Mouse (Mus musculus): ENCODE measurements around the gene Th. TPM values are rescaled to one million over a fixed set of nuclear protein-coding genes. Genes with fewer than 3 reads are reported as not detected.

Gene Th
- polyA plus RNA-seq (2012; rRNA removed) = 10.5 and 12.4 TPM in 2 replicates

GRCm38 (mm10) chr7:142931028-142931427 lies at the start of gene Th:
Gene Th, minus strand, starts transcription at chr7:142931128.

GRCm38 (mm10) chr7:142968809-142969511 lies 38.0 kb upstream of the Th start, which contains the start of gene Ascl2:
Gene Ascl2, minus strand, starts transcription at chr7:142969264.

Other genes starting within 250 kb of the Th start
- 0.66 TPM in 1 of 2 replicates, not detected in the other for gene Ins2, start 187.7 kb downstream of the Th start, polyA plus RNA-seq (2012; rRNA removed)
- gene Ascl2, start 38.1 kb upstream of the Th start, polyA plus RNA-seq (2012; rRNA removed) = 0.85 and 0.86 TPM in 2 replicates
- gene Tspan32, start 73.9 kb upstream of the Th start, polyA plus RNA-seq (2012; rRNA removed) = 0.25 and 0.39 TPM in 2 replicates
- 268 and 280 TPM in 2 replicates for gene Cd81, start 121.6 kb upstream of the Th start, polyA plus RNA-seq (2012; rRNA removed)
- 103 and 106 TPM in 2 replicates for gene Tssc4, start 138.1 kb upstream of the Th start, polyA plus RNA-seq (2012; rRNA removed)
- 1.0 and 2.6 TPM in 2 replicates for gene Trpm5, start 163.5 kb upstream of the Th start, polyA plus RNA-seq (2012; rRNA removed)
- gene Kcnq1, start 175.2 kb upstream of the Th start, polyA plus RNA-seq (2012; rRNA removed) = 1.1 and 1.4 TPM in 2 replicates

Measured in central nervous system, embryonic 18 days (tissue).